Mouse (Mus musculus) ZHBTc4 (cell line): ENCODE data around the gene Stx3.

ENCODE experiments used
- DNase-seq: peaks from one replicate; pipeline ENCODE4 v3.0.0-alpha.2; 2011; ENCODE audit warnings: low read depth, low spot score

Gene Stx3

GRCm38 (mm10) chr19:11725915-11726314 is 93.3 kb downstream of the Stx3 start:
- no peak for DNase-seq
